Mouse (Mus musculus): ENCODE measurements around the gene Arih2.

GRCm38 (mm10) chr9:108673151-108673550, 24.0 kb upstream of the Arih2 start:
- TF ChIP-seq POLR2A (IDR thresholded peaks at IDR 0.05; ENCODE audit: insufficient read length, low read depth), result no peak
- no peak for TF ChIP-seq E2F4 (IDR thresholded peaks at IDR 0.05; ENCODE audit: insufficient read depth)
- TF ChIP-seq MYOG (IDR thresholded peaks at IDR 0.05; ENCODE audit: control insufficient read depth in 1 of 3, insufficient read depth in 1 of 3, insufficient read length in 2 of 3, low read depth in 2 of 3), result no peak

Measured in myocyte (in vitro differentiated cells).